Mouse (Mus musculus): ENCODE measurements at regions not wholly inside any gene's neighbourhood (a gene's known extent, or its start where the extent isn't known, plus 50 kb on each side); places are given as distances from the start of the nearest gene placed in this dataset.

GRCm38 (mm10) chr16:65160286-65160685 is 54.6 kb upstream of the Htr1f start:
- Histone ChIP-seq H3K4me1 (replicated peaks) (no peaks in the 10 kb centered on the region), H3K27me3 (no peaks in the 10 kb centered on the region), H3K27ac (no peak overlapping the region), H3K4me3 (replicated peaks) (no peak overlapping the region), H3K36me3 (no peaks in the 10 kb centered on the region), H3K4me2 (replicated peaks) (no peak overlapping the region), H3K9ac (replicated peaks) (no peak overlapping the region), H3K9me3 (no peaks in the 10 kb centered on the region; the same call in 1 of the 2 replicates)
- 52% methylated on average over 3 of the region's 3 CpGs for WGBS
- ATAC-seq = no peak

DNA sequence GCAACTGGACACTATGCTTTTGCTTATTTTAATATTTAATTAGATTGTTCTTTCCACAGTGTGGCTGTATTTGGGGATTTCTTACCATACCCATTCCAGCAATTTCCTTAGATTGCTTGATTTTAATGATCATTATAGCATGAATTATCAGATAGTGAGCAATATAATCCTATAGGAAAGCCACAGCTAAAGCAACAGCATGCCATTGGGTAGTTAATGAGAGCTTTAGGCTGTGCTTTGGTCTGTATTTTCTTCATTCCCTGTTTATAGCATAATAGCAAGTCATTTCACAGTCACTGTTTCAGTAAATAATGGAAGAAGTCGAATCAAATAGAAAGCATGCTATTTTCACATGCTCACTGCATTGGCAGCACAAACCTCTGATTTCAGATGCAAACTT is 49.9 kb upstream of the Htr1f start:
- H3K9ac ChIP-seq (replicated peaks) = no peak overlapping the region
- H3K36me3 ChIP-seq = no peaks in the 10 kb centered on the region
- no peaks in the 10 kb centered on the region for H3K9me3 ChIP-seq
- H3K27ac ChIP-seq = no peak overlapping the region
- H3K4me1 ChIP-seq (replicated peaks) = no peaks in the 10 kb centered on the region
- no peak overlapping the region for H3K4me2 ChIP-seq (replicated peaks)
- no peaks in the 10 kb centered on the region for H3K27me3 ChIP-seq
- no peak overlapping the region for H3K4me3 ChIP-seq (replicated peaks)
- WGBS = 79% methylated on average over 1 of the region's 1 CpGs
- ATAC-seq = no peak

Measured in midbrain, embryonic 13.5 days (tissue).